Mouse (Mus musculus): Measurements from ENCODE around the gene Ankrd6. TPM values are rescaled to one million over a fixed set of nuclear protein-coding genes. Genes with fewer than 3 reads are reported as not detected.

The Ankrd6 gene
- polyA plus RNA-seq, 1 experiment from 2014 or later: 12.1 TPM

DNA sequence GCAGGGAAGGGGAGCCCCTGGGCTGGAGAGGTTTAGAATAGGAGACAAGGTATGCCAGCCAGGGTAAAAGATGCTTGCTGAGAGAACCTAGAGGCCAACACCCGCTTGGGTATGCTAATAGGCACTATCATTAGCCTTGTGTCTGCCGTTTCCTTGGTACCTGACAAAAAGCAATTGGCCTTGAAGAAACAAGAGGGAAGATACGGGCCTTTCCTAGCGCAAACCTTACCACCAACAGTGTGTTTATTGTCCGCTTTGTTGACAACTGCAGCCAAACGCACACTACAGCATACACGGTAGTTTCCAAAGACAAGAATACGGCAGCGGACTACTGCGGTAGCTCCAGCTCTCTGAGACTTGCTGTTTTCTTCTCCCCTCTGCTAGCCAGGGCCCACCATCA is 59.3 kb downstream of the Ankrd6 start:
- no peak overlapping the region for H3K9ac ChIP-seq
- H3K4me3 ChIP-seq: no peak overlapping the region
- no peak overlapping the region for H3K4me2 ChIP-seq
- ATAC-seq (ENCODE audit: insufficient number of reproducible peaks, insufficient read depth, low FRiP score, low TSS enrichment, low read depth): no peak
- H3K27me3 ChIP-seq: no peaks in the 10 kb centered on the region
- WGBS: 88% methylated on average over 10 of the region's 10 CpGs
- H3K4me1 ChIP-seq: peaks cover 4% of the 10 kb centered on the region; the same call in 1 of the 2 replicates
- H3K27ac ChIP-seq: no peak overlapping the region
- peaks cover 18% of the 10 kb centered on the region for H3K9me3 ChIP-seq
- H3K36me3 ChIP-seq: 0 out of 2 replicates have a peak, but pooled peaks cover 6% of the 10 kb centered on the region

DNA sequence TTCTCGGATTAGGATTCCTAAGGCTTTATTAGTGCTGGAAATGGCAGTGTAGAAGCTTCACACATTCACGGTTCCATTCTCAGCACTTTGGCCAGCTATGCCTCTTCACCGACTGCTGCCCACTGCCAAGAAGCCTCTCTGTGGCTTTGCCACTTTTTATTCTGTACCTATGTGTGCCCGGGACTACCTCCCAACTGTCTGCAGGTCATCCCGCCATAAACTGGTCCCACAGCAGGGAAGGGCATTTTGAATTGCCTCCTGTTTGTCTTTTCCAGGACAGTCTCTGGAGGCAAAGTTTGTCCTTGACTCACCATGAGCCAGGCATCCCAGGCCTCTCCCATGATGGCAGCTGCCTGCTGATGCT is 59.9 kb downstream of the Ankrd6 start:
- Histone ChIP-seq H3K27me3 (no peaks in the 10 kb centered on the region), H3K36me3 (0 out of 2 replicates have a peak, but pooled peaks cover 6% of the 10 kb centered on the region), H3K27ac (0 out of 2 replicates have a peak overlapping the region, but pooled peaks have one; percentile 1), H3K9me3 (peaks cover 18% of the 10 kb centered on the region), H3K4me3 (no peak overlapping the region), H3K9ac (no peak overlapping the region), H3K4me1 (peaks cover 4% of the 10 kb centered on the region; the same call in 1 of the 2 replicates), H3K4me2 (no peak overlapping the region)
- 77% methylated on average over 5 of the region's 5 CpGs for WGBS
- no peak for ATAC-seq (ENCODE audit: insufficient number of reproducible peaks, insufficient read depth, low FRiP score, low TSS enrichment, low read depth)

DNA sequence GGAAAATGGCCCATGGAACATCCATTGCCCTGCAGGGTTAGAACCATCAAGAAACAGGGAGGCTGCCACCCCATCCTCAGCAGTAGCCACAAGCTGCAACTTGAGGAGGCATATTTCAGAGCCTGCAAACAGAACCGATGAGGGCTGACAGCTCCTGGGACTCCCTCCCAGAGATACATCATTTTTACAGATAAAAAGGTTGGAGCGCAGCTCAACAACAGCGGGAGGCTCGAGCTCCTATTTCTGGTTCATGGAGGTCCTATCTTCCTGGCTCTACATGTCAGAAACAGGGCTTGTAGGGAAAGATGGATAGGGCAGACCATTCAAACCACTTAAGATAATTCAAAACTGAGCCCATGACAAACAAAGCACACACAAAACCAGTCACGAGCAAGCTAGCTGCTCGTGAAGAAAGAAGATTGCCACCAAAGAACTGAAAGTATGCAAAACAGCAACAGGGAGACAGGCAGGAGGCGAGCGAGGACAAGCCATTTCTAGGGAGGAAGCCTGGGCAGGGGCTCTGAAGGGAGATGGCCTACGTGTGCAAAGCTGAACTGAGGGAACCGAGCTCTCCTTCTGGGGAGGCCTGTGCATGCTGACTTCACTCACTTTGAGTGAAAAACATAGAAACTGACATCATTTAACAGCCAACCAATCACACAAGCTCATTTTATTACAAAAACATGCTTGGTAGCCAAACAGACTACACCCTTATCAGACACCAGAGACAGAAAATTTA is 60.5 kb downstream of the Ankrd6 start:
- Histone ChIP-seq H3K9me3 (peaks cover 18% of the 10 kb centered on the region), H3K36me3 (0 out of 2 replicates have a peak, but pooled peaks cover 6% of the 10 kb centered on the region), H3K9ac (0 out of 2 replicates have a peak overlapping the region, but pooled peaks have one; percentile 3), H3K4me3 (no peak overlapping the region), H3K4me2 (no peak overlapping the region), H3K4me1 (peaks cover 4% of the 10 kb centered on the region; the same call in 1 of the 2 replicates), H3K27ac (peak overlapping the region; percentile 1; the same call in 1 of the 2 replicates), H3K27me3 (no peaks in the 10 kb centered on the region)
- ATAC-seq (ENCODE audit: insufficient number of reproducible peaks, insufficient read depth, low FRiP score, low TSS enrichment, low read depth): no peak
- 52% methylated on average over 10 of the region's 10 CpGs for WGBS

DNA sequence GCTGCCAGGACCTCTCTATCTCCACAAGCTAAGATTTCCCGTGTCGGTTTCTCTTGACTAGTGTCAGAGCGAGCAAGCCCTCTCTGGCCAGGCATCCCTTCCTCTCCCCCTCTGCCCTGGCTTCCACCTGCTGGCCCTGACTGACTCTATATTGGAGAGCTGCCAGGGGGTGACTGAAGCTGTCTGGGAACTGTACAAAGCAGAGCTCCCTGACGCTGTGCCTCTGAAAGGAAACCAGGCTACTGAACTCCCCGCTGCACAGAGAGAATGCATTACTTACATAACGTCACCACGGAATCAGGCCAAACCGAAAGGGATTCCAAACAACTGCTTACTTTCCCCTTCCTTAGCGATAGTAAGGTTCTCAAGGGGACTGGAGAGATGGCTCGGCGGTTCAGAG is 61.4 kb downstream of the Ankrd6 start:
- peaks cover 11% of the 10 kb centered on the region for H3K9me3 ChIP-seq
- no peaks in the 10 kb centered on the region for H3K27me3 ChIP-seq
- H3K4me2 ChIP-seq: no peak overlapping the region
- no peak for ATAC-seq (ENCODE audit: insufficient number of reproducible peaks, insufficient read depth, low FRiP score, low TSS enrichment, low read depth)
- 0 out of 2 replicates have a peak, but pooled peaks cover 5% of the 10 kb centered on the region for H3K36me3 ChIP-seq
- H3K4me1 ChIP-seq: peaks cover 4% of the 10 kb centered on the region; the same call in 1 of the 2 replicates
- WGBS: 65% methylated on average over 11 of the region's 11 CpGs
- H3K4me3 ChIP-seq: no peak overlapping the region
- H3K9ac ChIP-seq: no peak overlapping the region
- 0 out of 2 replicates have a peak overlapping the region, but pooled peaks have one; percentile 1 for H3K27ac ChIP-seq

DNA sequence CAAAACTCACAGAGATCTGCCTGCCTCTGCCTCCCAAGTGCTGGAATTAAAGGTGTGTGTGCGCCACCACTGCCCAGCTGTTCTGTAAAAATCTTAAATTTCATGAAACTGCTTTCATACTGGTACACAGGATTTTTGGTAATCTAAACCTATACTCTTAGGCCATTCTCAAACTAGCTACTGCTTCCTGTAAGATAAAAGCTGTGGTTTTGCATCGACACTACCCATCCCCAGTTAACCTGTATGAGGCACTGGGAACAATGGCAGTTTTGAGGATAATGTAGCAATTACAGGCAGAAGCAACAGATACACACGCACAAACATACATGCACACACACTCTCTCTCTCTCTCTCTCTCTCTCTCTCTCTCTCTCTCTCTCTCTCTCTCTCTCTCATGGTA is 64.2 kb downstream of the Ankrd6 start:
- H3K27me3 ChIP-seq: no peaks in the 10 kb centered on the region
- H3K9me3 ChIP-seq: no peaks in the 10 kb centered on the region
- H3K4me3 ChIP-seq: no peak overlapping the region
- 91% methylated on average over 3 of the region's 3 CpGs for WGBS
- ATAC-seq (ENCODE audit: insufficient number of reproducible peaks, insufficient read depth, low FRiP score, low TSS enrichment, low read depth): no peak
- no peaks in the 10 kb centered on the region for H3K36me3 ChIP-seq
- no peak overlapping the region for H3K9ac ChIP-seq
- no peak overlapping the region for H3K27ac ChIP-seq
- H3K4me1 ChIP-seq: peaks cover 11% of the 10 kb centered on the region; the same call in 1 of the 2 replicates
- no peak overlapping the region for H3K4me2 ChIP-seq

DNA sequence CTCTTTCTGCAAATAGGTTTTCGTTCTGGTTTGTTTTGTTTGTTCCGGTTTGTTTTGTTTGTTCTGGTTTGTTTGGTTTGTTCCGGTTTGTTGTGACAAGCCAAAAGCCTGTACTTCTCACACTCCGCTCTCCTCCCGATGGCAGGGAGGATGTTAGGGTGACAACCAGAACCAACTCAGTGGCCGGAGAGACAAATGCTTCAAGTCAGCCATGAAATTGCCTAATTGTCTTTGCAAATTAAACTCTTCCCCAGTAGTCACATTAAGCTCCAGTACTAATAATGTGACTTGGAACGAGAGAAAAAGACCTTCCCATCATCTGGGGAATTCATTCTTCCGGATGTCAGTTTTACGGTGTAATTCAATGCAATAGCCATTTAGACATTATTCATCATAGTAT is 66.0 kb downstream of the Ankrd6 start:
- H3K36me3 ChIP-seq: no peaks in the 10 kb centered on the region
- H3K4me3 ChIP-seq: no peak overlapping the region
- H3K27me3 ChIP-seq: no peaks in the 10 kb centered on the region
- no peak overlapping the region for H3K9ac ChIP-seq
- H3K4me1 ChIP-seq: peaks cover 7% of the 10 kb centered on the region; the same call in 1 of the 2 replicates
- H3K27ac ChIP-seq: no peak overlapping the region
- WGBS: 46% methylated on average over 9 of the region's 9 CpGs
- no peak overlapping the region for H3K4me2 ChIP-seq
- no peak for ATAC-seq (ENCODE audit: insufficient number of reproducible peaks, insufficient read depth, low FRiP score, low TSS enrichment, low read depth)
- H3K9me3 ChIP-seq: no peaks in the 10 kb centered on the region

DNA sequence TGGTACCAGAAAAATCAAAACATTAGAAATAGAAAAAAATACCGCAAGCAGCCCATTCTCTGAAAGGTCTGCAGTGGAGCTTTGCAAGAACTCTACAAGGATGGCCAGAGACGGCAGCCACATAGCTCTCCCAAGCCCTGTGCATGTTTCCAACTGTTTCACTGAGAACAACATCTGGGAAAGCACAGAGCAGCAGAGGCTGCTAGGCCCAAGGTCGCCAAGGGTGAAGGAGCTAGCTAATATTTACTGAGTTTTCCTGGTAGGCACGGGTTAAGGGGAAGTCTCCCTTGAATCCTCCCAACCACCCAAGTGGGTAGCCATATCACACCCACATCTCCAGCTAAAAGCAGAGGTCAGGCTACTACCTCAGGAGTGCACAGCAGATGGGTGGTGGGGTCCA is 69.6 kb downstream of the Ankrd6 start:
- Histone ChIP-seq H3K9ac (no peak overlapping the region), H3K4me3 (no peak overlapping the region), H3K4me2 (no peak overlapping the region), H3K4me1 (peaks cover 11% of the 10 kb centered on the region), H3K27ac (no peak overlapping the region), H3K9me3 (no peaks in the 10 kb centered on the region), H3K27me3 (no peaks in the 10 kb centered on the region), H3K36me3 (no peaks in the 10 kb centered on the region)
- 78% methylated on average over 4 of the region's 4 CpGs for WGBS
- ATAC-seq (ENCODE audit: insufficient number of reproducible peaks, insufficient read depth, low FRiP score, low TSS enrichment, low read depth): no peak

DNA sequence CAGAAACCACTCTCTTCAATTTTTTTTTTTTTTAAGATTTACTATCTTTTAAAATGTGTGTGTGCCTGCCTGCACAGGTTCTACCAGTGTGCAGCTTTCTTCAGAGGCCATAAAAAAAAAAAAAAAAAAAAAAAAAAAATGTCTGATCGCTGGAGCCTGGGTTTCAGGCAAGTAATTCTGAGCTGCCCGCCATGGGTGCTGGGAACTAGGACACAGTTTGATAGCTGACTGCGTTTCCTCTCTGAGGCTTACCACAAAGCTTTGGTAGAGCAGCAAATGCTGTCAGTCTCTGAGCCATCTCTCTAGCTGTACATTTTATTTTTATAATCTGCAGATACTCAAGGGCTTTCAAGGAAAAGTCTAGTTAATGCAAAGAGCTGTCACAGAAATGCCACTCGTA is 76.0 kb downstream of the Ankrd6 start:
- Histone ChIP-seq H3K27me3 (no peaks in the 10 kb centered on the region), H3K27ac (no peak overlapping the region), H3K9me3 (no peaks in the 10 kb centered on the region), H3K36me3 (no peaks in the 10 kb centered on the region), H3K4me3 (no peak overlapping the region), H3K4me1 (peaks cover 3% of the 10 kb centered on the region; the same call in 1 of the 2 replicates), H3K4me2 (no peak overlapping the region), H3K9ac (no peak overlapping the region)
- ATAC-seq (ENCODE audit: insufficient number of reproducible peaks, insufficient read depth, low FRiP score, low TSS enrichment, low read depth): no peak
- 80% methylated on average over 4 of the region's 4 CpGs for whole genome bisulfite sequencing

DNA sequence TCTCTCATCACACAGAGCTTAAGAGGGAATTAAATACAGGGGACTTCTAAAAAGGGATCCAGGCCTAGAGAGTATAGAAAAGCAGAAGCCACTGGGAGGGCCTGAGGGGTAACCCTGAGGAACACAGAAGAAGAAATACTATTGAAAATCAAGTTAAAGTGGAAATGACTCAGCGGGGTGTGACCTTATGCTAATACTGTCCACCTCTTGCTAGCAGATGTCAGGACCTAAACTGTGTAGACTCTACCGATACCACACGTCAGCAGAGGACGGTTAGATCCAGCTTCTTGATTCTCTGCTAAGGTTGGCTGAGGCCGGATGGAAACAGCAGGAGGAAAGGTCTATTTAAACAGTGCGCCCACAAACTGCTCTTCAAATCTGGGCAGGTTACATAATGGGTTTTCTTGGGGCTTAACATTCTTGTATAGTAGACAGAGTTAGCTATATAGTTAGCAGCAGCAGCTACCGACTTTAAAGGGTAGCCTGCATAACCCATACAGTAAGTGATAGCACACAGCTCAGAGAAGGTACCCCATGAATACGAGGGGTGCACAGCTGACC is 78.4 kb downstream of the Ankrd6 start:
- H3K4me1 ChIP-seq: no peaks in the 10 kb centered on the region
- no peak for ATAC-seq (ENCODE audit: insufficient number of reproducible peaks, insufficient read depth, low FRiP score, low TSS enrichment, low read depth)
- H3K9me3 ChIP-seq: no peaks in the 10 kb centered on the region
- H3K4me2 ChIP-seq: no peak overlapping the region
- no peak overlapping the region for H3K27ac ChIP-seq
- H3K27me3 ChIP-seq: no peaks in the 10 kb centered on the region
- WGBS: 84% methylated on average over 8 of the region's 8 CpGs
- H3K4me3 ChIP-seq: no peak overlapping the region
- no peaks in the 10 kb centered on the region for H3K36me3 ChIP-seq
- no peak overlapping the region for H3K9ac ChIP-seq

DNA sequence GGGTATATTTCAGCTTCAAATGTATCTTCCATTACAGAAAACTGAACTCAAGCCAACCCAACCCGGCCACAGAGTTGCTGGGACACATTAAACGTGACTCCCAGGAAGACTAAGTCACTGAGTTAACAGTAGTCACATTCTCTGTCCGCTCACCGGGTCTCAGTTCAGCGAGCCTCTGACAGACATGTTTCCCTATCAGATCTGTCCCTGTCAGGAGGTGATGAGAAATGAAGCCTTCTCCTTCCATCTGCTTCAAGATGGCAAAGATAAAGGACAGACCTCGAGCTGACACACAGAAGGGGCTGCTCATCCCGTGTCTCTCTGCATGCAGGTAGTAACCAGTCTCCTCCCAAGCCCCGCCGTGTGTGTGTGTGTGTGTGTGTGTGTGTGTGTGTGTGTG is 81.3 kb downstream of the Ankrd6 start:
- H3K27me3 ChIP-seq: no peaks in the 10 kb centered on the region
- ATAC-seq (ENCODE audit: insufficient number of reproducible peaks, insufficient read depth, low FRiP score, low TSS enrichment, low read depth): no peak
- no peaks in the 10 kb centered on the region for H3K36me3 ChIP-seq
- no peak overlapping the region for H3K9ac ChIP-seq
- 75% methylated on average over 9 of the region's 9 CpGs for WGBS
- H3K4me2 ChIP-seq: no peak overlapping the region
- no peak overlapping the region for H3K4me3 ChIP-seq
- H3K4me1 ChIP-seq: peaks cover 1% of the 10 kb centered on the region; the same call in 1 of the 2 replicates
- no peak overlapping the region for H3K27ac ChIP-seq
- no peaks in the 10 kb centered on the region for H3K9me3 ChIP-seq

DNA sequence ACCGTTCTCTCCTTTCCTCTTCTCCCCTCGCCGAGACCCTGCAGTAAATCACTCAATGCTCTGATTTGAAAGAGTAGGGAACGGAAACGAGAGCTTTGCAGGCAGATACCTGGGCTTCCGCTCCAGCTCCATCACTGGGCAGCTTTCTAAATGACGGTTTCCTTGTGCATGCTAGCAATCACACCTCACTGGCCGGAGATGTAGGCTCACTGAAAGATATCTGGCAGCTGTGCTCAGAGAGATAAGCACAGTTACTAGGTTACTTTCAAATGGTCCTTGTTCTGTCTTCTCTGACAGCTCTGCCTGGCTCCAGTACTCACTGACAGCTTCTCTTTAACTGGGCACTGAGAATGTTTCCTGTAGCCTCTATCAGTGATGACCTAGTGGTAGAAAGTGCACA is 81.8 kb downstream of the Ankrd6 start:
- Histone ChIP-seq H3K27me3 (no peaks in the 10 kb centered on the region), H3K9me3 (no peaks in the 10 kb centered on the region), H3K27ac (no peak overlapping the region), H3K4me1 (peaks cover 7% of the 10 kb centered on the region; the same call in 1 of the 2 replicates), H3K36me3 (no peaks in the 10 kb centered on the region), H3K4me2 (no peak overlapping the region), H3K9ac (no peak overlapping the region), H3K4me3 (no peak overlapping the region)
- no peak for ATAC-seq (ENCODE audit: insufficient number of reproducible peaks, insufficient read depth, low FRiP score, low TSS enrichment, low read depth)
- WGBS: 76% methylated on average over 8 of the region's 8 CpGs

DNA sequence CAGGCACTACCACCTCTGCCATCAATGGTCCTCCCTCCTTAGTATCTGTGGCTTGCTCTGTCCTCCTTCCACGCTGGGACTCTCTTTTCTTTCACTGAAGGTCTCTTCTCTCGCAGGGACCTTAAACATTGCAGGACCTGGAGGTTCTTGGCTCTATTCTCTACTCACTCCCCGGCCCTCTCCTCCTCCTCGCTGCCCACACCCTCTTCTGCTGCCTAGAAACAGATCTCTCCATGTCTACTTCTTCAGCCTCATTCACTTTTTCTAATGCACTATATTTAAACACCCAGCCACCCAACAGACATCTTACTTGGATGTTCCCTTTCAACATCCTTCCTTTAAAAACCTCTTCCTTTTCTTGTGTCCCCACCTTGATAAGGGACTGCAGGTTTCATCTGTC is 82.2 kb downstream of the Ankrd6 start:
- Histone ChIP-seq H3K9me3 (no peaks in the 10 kb centered on the region), H3K27me3 (no peaks in the 10 kb centered on the region), H3K9ac (no peak overlapping the region), H3K4me2 (no peak overlapping the region), H3K36me3 (no peaks in the 10 kb centered on the region), H3K4me3 (no peak overlapping the region), H3K27ac (no peak overlapping the region), H3K4me1 (peaks cover 11% of the 10 kb centered on the region)
- no peak for ATAC-seq (ENCODE audit: insufficient number of reproducible peaks, insufficient read depth, low FRiP score, low TSS enrichment, low read depth)
- 83% methylated on average over 4 of the region's 4 CpGs for WGBS

All from embryonic facial prominence, embryonic 13.5 days (tissue).